Mouse (Mus musculus): Measurements from ENCODE around the gene Mrgprb1. TPM values are rescaled to one million over a fixed set of nuclear protein-coding genes. Genes with fewer than 3 reads are reported as not detected.
"Not testable (repeated sequence)": the region's sequence is repeated elsewhere in the genome, so short reads cannot be mapped to it uniquely, and the experiment has no call there.

Mrgprb1 gene
- total RNA-seq (2021) = not detected
- long read RNA-seq, experiment 1 = 0 reads
- long read RNA-seq, experiment 2 = 0 reads

- no peak for DNase-seq (ENCODE audit: low spot score in 2 of 2)
These were observed at the start of gene Mrgprb1 for GRCm38 (mm10) chr7:48456242-48456641. Mrgprb1 (minus strand) TSS chr7:48456342.

- no peak for DNase-seq (ENCODE audit: low spot score in 2 of 2)
These were observed 43.1 kb upstream of the Mrgprb1 start, which contains the start of gene Mrgprx2 for GRCm38 (mm10) chr7:48499221-48499620. Mrgprx2 (minus strand) TSS chr7:48499321.

- no peak for DNase-seq (ENCODE audit: low spot score in 2 of 2)
These were observed 19.6 kb downstream of the Mrgprb1 start for GRCm38 (mm10) chr7:48436581-48436980.

- not testable (repeated sequence) for DNase-seq (ENCODE audit: low spot score in 2 of 2)
These were observed 20.2 kb downstream of the Mrgprb1 start for GRCm38 (mm10) chr7:48435936-48436335.

Other genes starting within 250 kb of the Mrgprb1 start
- not detected for gene Mrgprb8, start 67.8 kb downstream of the Mrgprb1 start, total RNA-seq (2021)
- gene Mrgprx2, start 43.0 kb upstream of the Mrgprb1 start, total RNA-seq (2021) = not detected
- not detected for gene Mrgprb2, start 101.7 kb upstream of the Mrgprb1 start, total RNA-seq (2021)
- not detected for gene Mrgprb3, start 187.5 kb upstream of the Mrgprb1 start, total RNA-seq (2021)